Mouse (Mus musculus) cerebellum, adult 9-10 months (tissue): ENCODE measurements around the gene Il2ra.

ENCODE experiments used
- DNase-seq: peaks from one replicate; pipeline ENCODE4 v3.0.0; 2022

The Il2ra gene

GRCm38 (mm10) chr2:11653780-11654179, 11.2 kb downstream of the Il2ra start:
- DNase-seq: no peak

GRCm38 (mm10) chr2:11654990-11655931, 12.7 kb downstream of the Il2ra start:
- DNase-seq: no peak

GRCm38 (mm10) chr2:11657581-11657980, 15.0 kb downstream of the Il2ra start:
- DNase-seq: no peak

GRCm38 (mm10) chr2:11659263-11659662, 16.7 kb downstream of the Il2ra start:
- no peak for DNase-seq

DNA sequence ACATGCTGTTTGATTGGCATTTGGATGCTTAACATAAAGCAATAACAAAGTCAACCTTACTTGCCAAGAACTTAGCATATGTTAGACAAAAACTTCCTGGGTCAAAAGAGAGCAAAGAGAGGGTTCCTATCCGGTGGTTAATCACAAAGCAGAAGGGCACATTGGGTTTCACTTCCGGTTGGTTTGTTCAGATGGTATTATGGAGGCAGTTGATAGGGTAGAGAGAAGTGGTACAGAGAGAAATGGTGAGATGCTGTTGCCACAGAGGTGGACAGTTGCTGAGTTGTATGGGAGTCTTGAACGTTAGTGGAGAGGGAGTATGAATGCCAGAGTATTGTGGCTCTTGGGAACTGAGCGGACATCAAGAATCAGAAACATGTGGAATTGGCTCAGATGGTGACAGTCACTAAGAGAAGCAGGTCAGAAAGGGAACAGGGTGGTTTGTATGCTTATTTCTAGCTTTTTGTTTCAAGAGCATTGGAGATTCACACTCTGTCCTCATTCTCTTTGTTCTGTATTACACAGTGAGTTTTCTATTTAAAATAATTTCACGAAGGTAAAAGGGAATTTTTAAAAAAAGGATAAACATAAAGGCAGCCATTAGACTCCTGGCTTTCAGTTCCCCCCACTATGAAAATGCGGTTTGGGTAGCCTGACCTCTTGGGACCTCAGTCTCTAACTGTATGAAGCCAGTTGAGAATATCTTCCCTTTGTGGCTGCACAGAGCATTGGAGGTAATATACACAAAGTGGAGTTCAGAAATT, 19.7 kb downstream of the Il2ra start:
- DNase-seq: no peak

- DNase-seq: no peak
These were observed 20.3 kb downstream of the Il2ra start for GRCm38 (mm10) chr2:11662907-11663230.

GRCm38 (mm10) chr2:11663961-11664360, 21.4 kb downstream of the Il2ra start:
- DNase-seq: peak; percentile 58

GRCm38 (mm10) chr2:11664367-11664766, 21.8 kb downstream of the Il2ra start:
- no peak for DNase-seq

- no peak for DNase-seq
These were observed 22.2 kb downstream of the Il2ra start for GRCm38 (mm10) chr2:11664806-11665205.

DNA sequence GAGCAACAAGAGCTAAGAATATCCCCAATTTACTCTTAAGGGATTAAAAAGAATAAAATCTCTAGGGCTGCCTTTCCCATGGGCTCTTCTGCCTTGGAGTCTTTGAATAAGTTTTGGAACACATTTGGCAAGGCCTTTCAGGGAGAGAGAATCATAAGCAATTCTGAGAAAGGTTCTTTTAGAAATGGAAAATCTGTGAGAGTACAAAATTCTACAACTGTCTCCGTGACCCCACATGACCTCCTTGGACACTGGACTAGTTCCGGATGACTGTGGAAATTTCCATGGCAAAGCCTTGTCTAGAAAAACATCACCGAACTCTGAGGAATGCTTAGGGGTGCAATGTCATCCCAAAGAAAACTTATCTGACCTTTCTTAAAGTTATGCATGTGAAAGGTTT, 22.7 kb downstream of the Il2ra start:
- DNase-seq: no peak

- no peak for DNase-seq
These were observed 29.5 kb downstream of the Il2ra start for GRCm38 (mm10) chr2:11672144-11672543.

GRCm38 (mm10) chr2:11679626-11680025, 37.0 kb downstream of the Il2ra start:
- no peak for DNase-seq

- no peak for DNase-seq
These were observed 40.1 kb downstream of the Il2ra start for GRCm38 (mm10) chr2:11682712-11683111.

GRCm38 (mm10) chr2:11686512-11686911, 43.9 kb downstream of the Il2ra start:
- no peak for DNase-seq

- DNase-seq: peak; percentile 21
These were observed 44.8 kb downstream of the Il2ra start for GRCm38 (mm10) chr2:11687436-11687835.

GRCm38 (mm10) chr2:11690201-11690890, 47.7 kb downstream of the Il2ra start:
- no peak for DNase-seq

DNA sequence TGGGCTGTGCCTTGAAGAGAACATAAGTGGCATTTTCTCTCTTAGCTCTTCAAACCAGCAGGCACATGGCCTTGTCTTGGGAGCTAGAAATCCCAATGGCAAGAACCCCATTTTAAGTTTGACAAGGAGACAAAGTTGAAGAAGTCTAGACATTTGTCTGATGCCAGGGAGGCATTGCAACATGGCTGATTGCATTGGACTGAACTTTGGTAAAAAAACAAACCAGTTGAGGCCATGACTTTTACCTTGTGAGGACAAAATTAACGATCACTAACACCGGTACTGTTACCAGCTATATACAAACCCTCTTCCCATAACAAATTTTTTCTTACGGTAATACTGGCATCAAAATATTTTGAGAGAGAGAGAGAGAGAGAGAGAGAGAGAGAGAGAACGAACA, 50.7 kb downstream of the Il2ra start:
- no peak for DNase-seq

DNA sequence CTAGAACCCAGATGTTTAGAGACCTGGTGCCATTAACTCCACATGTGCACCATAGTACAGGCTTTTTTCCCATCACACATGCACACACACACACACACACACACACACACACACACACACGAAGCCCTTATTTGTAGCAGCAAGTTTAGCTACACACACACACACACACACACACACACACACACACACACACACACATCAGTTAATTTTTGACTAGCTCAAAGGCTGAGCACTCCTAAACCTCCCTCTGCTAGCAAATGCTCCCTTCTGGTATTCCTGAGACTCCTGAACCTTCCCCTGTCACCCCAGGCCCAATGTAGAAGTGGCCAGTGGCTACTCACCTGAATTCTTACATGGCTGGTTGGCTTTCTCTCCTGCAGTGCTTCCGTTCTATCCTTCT, 51.5 kb downstream of the Il2ra start:
- no peak for DNase-seq

DNA sequence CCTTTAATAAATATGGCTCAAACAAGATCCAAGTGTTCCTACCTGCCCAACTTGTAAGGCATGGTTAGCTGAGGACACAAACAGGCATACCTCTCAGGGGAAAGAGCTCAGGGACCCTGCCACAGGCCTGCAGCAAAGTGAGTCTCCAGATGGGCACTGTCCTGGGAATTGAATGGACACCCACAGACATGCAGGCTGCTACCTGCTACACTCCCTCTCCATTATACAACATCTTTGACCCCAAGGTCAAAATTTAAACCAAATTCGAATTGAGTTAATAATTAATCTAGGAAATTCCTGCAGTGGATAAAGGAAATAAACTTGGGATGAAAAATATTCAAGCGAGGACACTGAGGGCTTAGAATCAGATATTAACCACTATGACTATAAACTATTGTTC, 53.3 kb downstream of the Il2ra start:
- no peak for DNase-seq

GRCm38 (mm10) chr2:11698994-11699393, 56.4 kb downstream of the Il2ra start:
- DNase-seq: no peak

GRCm38 (mm10) chr2:11699905-11700304, 57.3 kb downstream of the Il2ra start:
- DNase-seq: no peak

GRCm38 (mm10) chr2:11705201-11706025, 62.8 kb downstream of the Il2ra start, which contains the start of gene Il15ra:
TSS of gene Il15ra (plus strand) at chr2:11705290.
- peak; percentile 3 for DNase-seq
